Comparison of ENCODE assay signal across 34 mouse cellular contexts in the genomic region with DNA sequence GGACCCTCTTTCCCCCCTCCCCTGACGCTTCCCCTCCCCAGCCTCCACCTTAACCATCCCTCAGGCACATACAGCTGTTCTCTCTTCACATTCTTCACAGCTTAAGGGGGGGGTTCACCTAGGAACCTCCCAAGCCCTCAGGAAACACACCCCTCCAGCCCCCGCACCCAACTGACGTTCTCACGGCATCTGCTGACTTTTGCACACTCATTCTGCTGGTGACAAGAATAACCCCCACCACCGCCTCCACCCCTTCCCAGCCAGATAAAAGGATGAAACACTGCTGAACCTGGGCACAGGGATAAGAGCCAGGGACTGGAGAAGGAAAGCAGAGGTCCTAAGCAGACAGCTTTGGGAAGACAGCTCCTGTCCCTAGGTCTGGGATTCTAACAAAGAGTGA.
"Had no signal": no experiment of that assay in that cellular context is flagged by ENCODE, and none has a peak within 500 bp of the region (broad histone marks: within the 10 kb centered on the region; RNA-seq: fewer than 3 reads in every experiment).

No protein-coding gene starts in this region.

- H3K9me3 ChIP-seq: heart, embryonic 10.5 days; heart, embryonic 12.5 days; heart, embryonic 13.5 days; heart, embryonic 15.5 days; hindbrain, embryonic 12.5 days; hindbrain, embryonic 13.5 days; hindbrain, embryonic 15.5 days; intestine, embryonic 15.5 days; kidney, embryonic 15.5 days had no signal

- H3K4me1 ChIP-seq: intestine, embryonic 15.5 days had no signal

- H3K4me3 ChIP-seq: heart, embryonic 10.5 days; heart, embryonic 12.5 days; heart, embryonic 13.5 days; heart, embryonic 15.5 days; hindbrain, embryonic 12.5 days; hindbrain, embryonic 13.5 days; hindbrain, embryonic 15.5 days; intestine, embryonic 15.5 days; kidney, embryonic 15.5 days; layer of hippocampus, adult 2 months; left cerebral cortex, adult 2 months had no signal

- H3K27me3 ChIP-seq: heart, embryonic 15.5 days; hindbrain, embryonic 12.5 days; hindbrain, embryonic 13.5 days; hindbrain, embryonic 15.5 days had no signal

- H3K4me2 ChIP-seq: heart, embryonic 11.5 days; heart, embryonic 12.5 days; heart, embryonic 13.5 days; heart, embryonic 15.5 days; hindbrain, embryonic 12.5 days; hindbrain, embryonic 13.5 days; hindbrain, embryonic 14.5 days; hindbrain, embryonic 15.5 days; intestine, embryonic 15.5 days; kidney, embryonic 15.5 days had no signal

- DNase-seq: heart, postnatal 10 days; heart, postnatal 14 days; heart, postnatal 36 days; heart, postnatal 4 days; kidney, adult 11 months; kidney, adult 18-20 months; kidney, adult 2 months; kidney, adult 8-10 months; kidney, adult 9 months; kidney, postnatal 10 days; kidney, postnatal 14 days; kidney, postnatal 25 days; kidney, postnatal 36 days; kidney, postnatal 4 days; layer of hippocampus, adult 9-11 months; layer of hippocampus, postnatal 36 days had no signal

- H3K27ac ChIP-seq: heart, embryonic 10.5 days; heart, embryonic 13.5 days; heart, embryonic 15.5 days; hindbrain, embryonic 12.5 days; hindbrain, embryonic 13.5 days; hindbrain, embryonic 14.5 days; hindbrain, embryonic 15.5 days; intestine, embryonic 15.5 days; kidney, embryonic 15.5 days; kidney, postnatal 0 days; layer of hippocampus, adult 2 months; left cerebral cortex, adult 2 months had no signal

- H3K36me3 ChIP-seq: heart, embryonic 10.5 days; heart, embryonic 12.5 days; heart, embryonic 13.5 days; heart, embryonic 15.5 days; hindbrain, embryonic 12.5 days; hindbrain, embryonic 13.5 days; hindbrain, embryonic 15.5 days; intestine, embryonic 15.5 days; kidney, embryonic 15.5 days had no signal

- H3K9ac ChIP-seq: heart, embryonic 12.5 days; heart, embryonic 13.5 days; heart, embryonic 15.5 days; hindbrain, embryonic 12.5 days; hindbrain, embryonic 13.5 days; hindbrain, embryonic 14.5 days; hindbrain, embryonic 15.5 days; intestine, embryonic 15.5 days; kidney, embryonic 15.5 days had no signal

- ATAC-seq: hindbrain, embryonic 16.5 days; inflammation-experienced regulatory T-cells, adult 6 months; intestine, embryonic 15.5 days; intestine, embryonic 16.5 days; intestine, postnatal 0 days had no signal
